Mouse (Mus musculus) B cell, adult 2 months (primary cell): ENCODE data around the gene Gpr1.
"Not testable (repeated sequence)": the region's sequence is repeated elsewhere in the genome, so short reads cannot be mapped to it uniquely, and the experiment has no call there.

Source experiments
- DNase-seq, 2 experiments: peaks; one replicate each; pipeline ENCODE4 v3.0.0; 2022

Gene Gpr1

DNA sequence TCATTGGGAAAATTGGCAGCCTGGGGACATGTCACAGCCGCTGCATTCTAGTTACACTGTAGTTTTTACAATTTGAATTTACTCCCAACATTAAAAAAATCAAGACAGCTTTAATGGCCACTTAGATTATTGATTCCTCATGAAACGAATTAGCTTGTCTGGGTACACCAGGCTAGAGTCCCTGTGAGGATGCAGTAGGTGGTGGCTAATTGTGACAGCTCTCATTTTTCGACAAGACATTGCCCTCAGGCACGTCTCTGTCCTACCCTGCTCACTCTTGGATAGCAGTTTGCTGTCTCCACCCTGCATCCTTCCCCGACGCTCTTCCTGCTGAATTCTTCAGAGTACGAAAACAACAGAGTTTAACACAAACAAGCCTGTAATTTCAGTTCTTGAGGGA lies 288 bp upstream of the Gpr1 start:
- DNase-seq, result no peak

DNA sequence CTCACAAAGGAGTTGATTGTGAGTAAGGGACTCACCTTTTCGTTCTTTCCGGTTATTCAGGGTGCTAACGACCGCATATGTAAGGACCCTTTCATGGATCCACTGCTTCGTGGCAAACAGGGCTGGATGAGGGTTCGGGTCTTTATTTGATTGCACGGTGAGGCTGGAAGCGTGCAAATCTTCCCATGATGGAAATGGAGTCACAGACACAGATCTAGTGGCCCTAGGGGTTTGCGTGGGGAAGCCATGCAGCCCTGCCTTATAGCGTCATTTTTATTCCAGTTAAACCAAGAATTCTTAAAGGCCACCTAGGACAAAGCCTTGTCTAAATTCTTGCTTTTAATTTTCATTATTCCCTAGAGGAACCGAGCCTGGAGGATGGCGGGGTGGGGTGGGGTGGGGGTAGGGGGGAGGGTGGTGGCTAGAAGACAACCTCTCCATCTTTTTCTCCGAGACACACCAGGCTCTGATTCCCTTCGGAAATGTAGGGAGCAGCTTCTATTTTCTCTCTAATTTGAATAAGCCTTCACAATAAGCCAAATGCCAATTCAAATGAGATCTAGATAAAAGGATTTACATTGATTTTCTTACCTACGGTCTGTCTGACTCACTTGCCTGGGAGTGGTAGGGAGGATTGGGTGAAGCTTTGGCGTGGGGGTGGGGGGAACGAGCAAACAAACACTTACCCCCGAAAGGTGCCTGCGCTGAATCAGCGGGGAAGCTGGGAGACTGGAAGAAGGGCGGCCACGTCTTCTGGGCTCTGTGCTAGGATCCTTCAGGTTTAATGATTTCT lies 669 bp downstream of the Gpr1 start:
- DNase-seq, result no peak

GRCm38 (mm10) chr1:63209861-63210529 lies 4.3 kb downstream of the Gpr1 start:
- no peak for DNase-seq

DNA sequence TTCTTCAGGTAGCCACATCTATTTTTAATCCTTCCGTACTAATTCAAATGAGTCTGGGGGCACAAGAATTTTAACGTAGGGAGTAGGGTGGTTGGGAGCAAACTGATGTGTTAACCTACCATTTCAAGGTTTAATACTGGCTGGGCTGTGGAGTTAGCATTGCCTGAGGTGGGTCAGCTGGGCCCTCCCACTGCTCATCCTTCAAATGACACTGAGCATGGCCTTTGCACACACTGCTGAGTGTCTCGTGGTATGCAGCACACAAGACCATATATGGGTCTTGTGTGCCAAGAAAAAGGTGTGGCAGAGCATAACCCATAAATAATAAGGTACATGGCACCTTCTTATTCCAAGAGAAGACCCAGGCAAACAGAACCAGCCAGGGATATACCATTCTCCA lies 6.7 kb downstream of the Gpr1 start:
- DNase-seq, result no peak

GRCm38 (mm10) chr1:63204660-63205394 lies 9.5 kb downstream of the Gpr1 start:
- no peak for DNase-seq

- DNase-seq, result no peak
These were observed 10.2 kb downstream of the Gpr1 start for GRCm38 (mm10) chr1:63203950-63204659.

DNA sequence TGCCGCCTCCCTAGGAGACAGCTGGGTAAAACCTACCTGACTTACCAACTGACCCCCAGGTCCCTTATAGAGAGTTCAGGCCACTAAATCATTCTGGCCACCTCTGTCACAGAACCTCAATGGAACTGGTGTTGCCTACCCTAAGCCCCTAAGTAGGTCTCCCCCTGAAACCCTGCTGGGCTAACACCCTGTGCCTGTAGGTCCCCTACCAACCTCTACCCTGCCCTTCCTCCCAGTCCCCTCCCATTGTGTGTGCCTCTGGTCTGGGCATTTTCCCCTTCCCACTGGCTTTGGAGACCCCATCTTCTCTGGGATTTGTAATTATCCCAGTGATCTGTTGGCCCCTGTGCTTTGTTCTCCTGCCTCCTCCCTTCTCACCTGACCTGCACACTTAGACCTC lies 10.9 kb downstream of the Gpr1 start:
- no peak for DNase-seq

- no peak for DNase-seq
These were observed 12.7 kb downstream of the Gpr1 start for GRCm38 (mm10) chr1:63201672-63202071.

DNA sequence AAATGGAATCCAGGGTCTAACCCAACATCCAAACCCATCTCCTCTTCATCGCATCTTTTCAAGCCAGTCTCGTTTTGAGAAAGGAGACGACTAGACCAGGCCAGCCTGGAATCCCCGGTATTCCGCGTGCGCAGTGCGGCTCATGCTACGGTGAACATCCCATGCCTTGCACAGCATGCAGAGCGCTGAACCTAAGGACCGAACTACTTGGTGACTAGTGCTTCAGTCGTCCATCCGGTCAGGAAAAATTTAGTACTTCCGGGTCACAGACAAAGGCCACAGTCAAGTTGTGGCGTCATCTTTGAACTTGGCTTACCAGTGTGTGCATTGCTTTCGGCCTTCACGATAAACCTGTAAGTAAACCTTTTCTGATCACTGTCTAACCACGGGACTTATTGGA lies 14.0 kb downstream of the Gpr1 start:
- DNase-seq, result no peak

DNA sequence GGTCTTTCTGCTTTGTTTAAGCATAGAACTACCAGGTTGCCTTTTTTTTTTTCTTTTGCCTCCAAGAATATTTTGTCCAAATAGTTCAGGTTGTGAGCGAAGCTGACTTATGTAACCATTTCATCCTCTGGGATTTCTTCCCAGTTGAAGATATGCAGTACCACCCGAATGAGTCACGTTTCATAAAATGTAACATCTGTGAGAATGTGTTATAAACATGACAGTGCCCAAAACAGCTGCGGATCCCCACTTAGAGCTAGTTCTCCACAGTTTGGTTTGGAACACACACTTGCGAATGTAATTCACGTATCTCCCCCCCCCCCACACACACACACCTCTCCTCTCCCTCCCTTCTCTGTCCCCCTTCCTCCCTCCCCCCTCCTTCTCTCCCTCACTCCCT lies 15.0 kb downstream of the Gpr1 start:
- DNase-seq, result no peak

DNA sequence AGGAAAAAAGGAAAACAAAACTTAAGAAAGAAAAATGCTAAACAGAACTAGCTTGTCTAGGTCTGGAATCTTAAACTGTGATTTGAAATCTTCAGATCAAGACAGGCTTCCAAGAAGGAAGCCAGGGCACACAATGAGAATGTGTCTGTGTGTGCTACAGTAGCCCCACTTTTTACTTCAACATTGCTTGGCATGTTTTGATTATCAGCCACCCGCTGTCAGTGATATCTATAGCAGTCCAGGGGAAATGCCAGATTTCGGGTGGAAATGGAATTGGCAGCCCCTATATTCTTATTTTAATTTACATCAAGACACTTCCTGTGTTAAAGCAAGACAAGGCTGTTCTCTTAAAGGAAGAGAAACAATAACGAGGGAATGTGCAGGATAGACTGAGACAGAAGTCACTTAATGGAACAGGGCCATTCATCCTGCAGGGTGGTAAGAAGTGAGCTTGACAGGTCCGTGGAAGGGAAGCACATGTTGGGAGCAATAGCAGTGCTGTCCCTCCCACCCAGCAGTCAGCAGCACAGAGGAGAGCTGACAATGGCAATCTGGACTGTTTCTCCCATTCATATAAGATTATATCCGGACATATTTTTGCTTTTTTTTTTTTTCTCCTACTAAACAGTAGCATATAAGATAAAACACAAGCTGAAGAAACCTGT lies 18.4 kb downstream of the Gpr1 start:
- no peak for DNase-seq

- DNase-seq, result no peak
These were observed 21.9 kb downstream of the Gpr1 start for GRCm38 (mm10) chr1:63192306-63193065.

DNA sequence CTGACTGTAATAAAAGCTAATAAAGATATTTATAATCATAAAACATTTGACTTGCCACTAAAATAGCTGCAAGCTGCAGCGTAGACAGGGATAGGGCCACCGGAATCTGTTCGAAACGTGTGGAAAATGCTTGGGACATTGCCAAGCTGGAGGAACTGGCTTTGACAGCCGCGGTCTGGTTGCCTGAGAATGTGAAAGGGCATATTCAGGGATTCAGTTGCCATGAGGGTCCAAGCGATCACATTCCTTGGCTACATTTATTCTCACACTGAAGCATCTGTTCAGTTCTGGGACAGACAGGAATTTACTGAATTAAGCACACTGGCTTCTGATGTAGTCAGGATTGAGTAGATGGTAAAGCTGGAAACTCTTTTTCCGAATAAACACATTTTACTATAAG lies 23.5 kb downstream of the Gpr1 start:
- DNase-seq, result no peak

GRCm38 (mm10) chr1:63188536-63188935 lies 25.8 kb downstream of the Gpr1 start:
- DNase-seq, result no peak

GRCm38 (mm10) chr1:63185430-63185829 lies 28.9 kb downstream of the Gpr1 start:
- not testable (repeated sequence) for DNase-seq

DNA sequence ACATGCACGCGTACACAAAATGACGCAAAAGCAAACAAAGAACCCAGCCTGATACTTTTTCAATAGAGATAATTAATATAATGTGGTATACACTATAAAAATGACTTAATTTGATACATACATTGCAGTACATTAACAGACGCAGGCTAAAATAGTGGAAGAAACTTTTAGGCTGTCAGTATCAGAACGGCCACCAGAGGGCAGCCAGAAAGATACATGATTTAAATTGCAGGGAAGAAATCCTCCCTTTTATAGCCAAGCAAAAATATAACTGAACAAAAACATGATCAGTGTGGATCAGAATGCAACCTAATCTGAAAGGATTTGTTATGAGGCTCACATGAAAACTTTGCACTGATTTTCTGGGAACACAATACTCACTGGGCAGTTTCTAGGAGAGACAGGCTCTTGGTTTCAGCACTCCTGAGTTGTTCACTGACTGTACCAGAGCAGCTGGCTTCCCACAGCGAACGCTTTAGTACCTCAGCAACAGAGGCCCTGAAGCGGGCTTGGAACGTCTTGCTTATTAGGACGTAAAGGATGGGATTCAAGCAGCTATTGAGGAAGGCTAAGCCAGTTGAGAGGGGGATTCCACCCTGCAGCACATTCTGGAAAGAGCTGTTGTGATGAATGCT lies 31.6 kb downstream of the Gpr1 start:
- peak; percentile 57 to 67 for DNase-seq

- no peak for DNase-seq
These were observed 32.1 kb downstream of the Gpr1 start for GRCm38 (mm10) chr1:63182212-63182611.

GRCm38 (mm10) chr1:63181480-63181879 lies 32.9 kb downstream of the Gpr1 start:
- no peak for DNase-seq

GRCm38 (mm10) chr1:63181019-63181418 lies 33.3 kb downstream of the Gpr1 start:
- DNase-seq, result peak; percentile 91 to 94

- DNase-seq, result not testable (repeated sequence)
These were observed 33.8 kb downstream of the Gpr1 start for GRCm38 (mm10) chr1:63180575-63180974.

DNA sequence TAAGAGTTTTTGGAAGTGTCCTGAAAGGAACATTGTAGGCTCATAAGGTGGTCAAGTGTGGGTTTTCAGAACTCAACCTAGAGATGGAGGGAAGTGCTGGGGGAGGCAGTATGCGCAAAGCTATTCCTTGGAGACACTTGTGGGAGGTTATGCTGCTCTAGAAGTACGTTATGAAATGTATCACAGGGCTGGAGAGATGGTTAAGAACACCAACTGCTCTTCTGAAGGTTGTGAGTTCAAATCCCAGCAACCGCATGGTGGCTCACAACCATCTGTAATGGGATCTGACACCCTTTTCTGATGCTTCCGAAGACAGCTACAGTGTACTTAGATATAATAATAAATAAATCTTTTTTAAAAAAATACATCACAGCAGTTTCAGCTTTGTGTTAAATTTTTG lies 34.2 kb downstream of the Gpr1 start:
- no peak for DNase-seq
